Mouse (Mus musculus) liver, embryonic 12.5 days (tissue): ENCODE data around the gene Gm28043. TPM values are rescaled to one million over a fixed set of nuclear protein-coding genes. Genes with fewer than 3 reads are reported as not detected.
"Not testable (repeated sequence)": the region's sequence is repeated elsewhere in the genome, so short reads cannot be mapped to it uniquely, and the experiment has no call there.

Experiments
- ATAC-seq: fragments of 200-750 bp; cut with Nextera tagmentation; 2 replicates; pipeline ENCODE4 v1.8.0; 2017; ENCODE audit warnings: moderate number of reproducible peaks, mild to moderate bottlenecking, moderate library complexity
- H3K27ac ChIP-seq: fragments of 300-500 bp; sonication (generic); 2 replicates; pipeline ENCODE4 v1.5.1; 2016; ENCODE audit warnings: mild to moderate bottlenecking
- H3K27me3 ChIP-seq: fragments of 300-500 bp; sonication (generic); replicated peaks from 2 replicates; pipeline ENCODE4 v1.6.1; 2016; ENCODE audit warnings: mild to moderate bottlenecking, moderate library complexity
- H3K36me3 ChIP-seq: fragments of 300-500 bp; sonication (generic); 2 replicates; pipeline ENCODE4 v1.6.1; 2016; ENCODE audit warnings: mild to moderate bottlenecking, moderate library complexity
- H3K4me1 ChIP-seq: fragments of 300-500 bp; sonication (generic); 2 replicates; pipeline ENCODE4 v1.6.1; 2016
- H3K4me2 ChIP-seq: fragments of 300-500 bp; sonication (generic); 2 replicates; pipeline ENCODE4 v1.6.1; 2016; ENCODE audit warnings: mild to moderate bottlenecking, moderate library complexity
- H3K4me3 ChIP-seq: fragments of 300-500 bp; sonication (generic); 2 replicates; pipeline ENCODE4 v1.5.1; 2016; ENCODE audit warnings: mild to moderate bottlenecking, moderate library complexity
- H3K9ac ChIP-seq: fragments of 300-500 bp; sonication (generic); 2 replicates; pipeline ENCODE4 v1.6.1; 2016; ENCODE audit warnings: mild to moderate bottlenecking, moderate library complexity
- H3K9me3 ChIP-seq: fragments of 300-500 bp; sonication (generic); replicated peaks from 2 replicates; pipeline ENCODE4 v1.6.1; 2016; ENCODE audit warnings: mild to moderate bottlenecking, moderate library complexity
- WGBS: fragments of 180-500 bp; shearing (Covaris S2); methylation state at CpG from one replicate; pipeline ENCODE4 v1.1.7; 2016; ENCODE audit not compliant: insufficient replicate concordance; 5-methylcytosine and 5-hydroxymethylcytosine counted together
- polyA plus RNA-seq: library from polyadenylated mRNA; unstranded; fragments of >200 nt; fragmentation: Nextera tagmentation; extraction: Ambion mirVana; gene quantifications from 2 replicates; pipeline ENCODE4 v1.2.1, GENCODE M21; 2016

Gm28043 gene
- polyA plus RNA-seq, 1 experiment from 2014 or later = 1.6 TPM

- Histone ChIP-seq H3K4me3 (no peak overlapping the region), H3K4me1 (peaks cover 7% of the 10 kb centered on the region), H3K27ac (peak overlapping the region; percentile 27), H3K36me3 (peaks cover 75% of the 10 kb centered on the region), H3K27me3 (no peaks in the 10 kb centered on the region), H3K9me3 (no peaks in the 10 kb centered on the region), H3K4me2 (no peak overlapping the region), H3K9ac (no peak overlapping the region)
- WGBS = 70% methylated on average over 4 of the region's 4 CpGs
- ATAC-seq = no peak
Measured at GRCm38 (mm10) chr17:29702938-29703710, 88.4 kb downstream of the Gm28043 start.

DNA sequence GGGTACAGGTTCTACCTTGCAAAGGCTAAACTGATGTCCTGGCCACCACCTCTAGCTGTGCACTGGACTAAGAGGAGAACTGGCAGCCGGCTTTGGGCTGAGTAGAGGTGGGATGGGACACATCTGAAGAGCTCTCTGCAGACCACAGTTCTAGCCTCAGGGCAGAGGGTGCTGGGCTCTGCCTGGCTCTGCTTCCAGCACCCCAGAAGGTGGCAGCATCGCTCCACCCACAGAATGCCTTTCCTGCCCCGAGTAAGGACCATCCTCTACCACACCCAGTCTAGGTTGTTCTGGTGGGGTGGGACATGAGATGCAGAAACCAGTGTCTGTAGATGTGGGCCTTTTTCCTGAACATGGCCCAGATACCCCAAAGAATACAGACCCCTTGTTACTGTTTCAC, 90.1 kb downstream of the Gm28043 start:
- H3K36me3 ChIP-seq = peaks cover 59% of the 10 kb centered on the region
- peak; percentile 18; the same call in 1 of the 2 replicates for ATAC-seq
- H3K27me3 ChIP-seq = no peaks in the 10 kb centered on the region
- peaks cover 24% of the 10 kb centered on the region for H3K4me1 ChIP-seq
- no peak overlapping the region for H3K9ac ChIP-seq
- H3K27ac ChIP-seq = no peak overlapping the region
- no peaks in the 10 kb centered on the region for H3K9me3 ChIP-seq
- WGBS = 39% methylated on average over 3 of the region's 3 CpGs
- H3K4me3 ChIP-seq = no peak overlapping the region
- H3K4me2 ChIP-seq = no peak overlapping the region

GRCm38 (mm10) chr17:29705881-29706280, 91.2 kb downstream of the Gm28043 start:
- no peak overlapping the region for H3K4me3 ChIP-seq
- ATAC-seq = no peak
- peaks cover 48% of the 10 kb centered on the region for H3K36me3 ChIP-seq
- no peaks in the 10 kb centered on the region for H3K9me3 ChIP-seq
- H3K27me3 ChIP-seq = no peaks in the 10 kb centered on the region
- WGBS = 80% methylated on average over 5 of the region's 5 CpGs
- H3K27ac ChIP-seq = no peak overlapping the region
- peaks cover 33% of the 10 kb centered on the region for H3K4me1 ChIP-seq
- H3K9ac ChIP-seq = no peak overlapping the region
- no peak overlapping the region for H3K4me2 ChIP-seq

DNA sequence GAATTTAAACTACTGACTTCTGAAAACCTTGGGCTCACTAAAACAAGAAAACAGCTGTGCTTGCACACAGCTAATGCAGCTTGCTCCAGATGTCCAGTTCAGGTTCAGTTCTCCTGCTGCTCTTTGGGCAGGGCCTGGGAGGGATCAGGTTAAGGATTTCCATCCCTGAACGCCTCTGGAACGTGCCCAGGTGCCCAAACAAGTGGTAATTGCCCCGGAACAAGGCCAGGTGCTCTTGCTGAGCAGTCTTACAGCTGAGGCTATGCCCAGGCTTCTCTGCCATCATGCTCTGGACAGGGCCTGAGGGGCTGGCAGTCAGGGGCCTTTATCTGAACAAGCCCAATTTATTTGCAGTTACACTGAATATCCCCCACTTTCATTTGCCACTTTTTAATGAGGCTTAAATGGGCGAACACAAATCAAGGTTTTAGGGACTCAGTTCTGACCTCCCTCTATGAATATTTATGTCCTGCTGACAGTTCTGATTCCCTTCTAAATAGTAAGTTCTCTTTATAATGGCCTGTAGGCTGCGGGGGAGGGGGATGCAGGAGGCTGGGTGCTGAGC, 92.4 kb downstream of the Gm28043 start:
- ATAC-seq = no peak
- H3K4me3 ChIP-seq = no peak overlapping the region

GRCm38 (mm10) chr17:29708783-29709182, 94.1 kb downstream of the Gm28043 start:
- H3K4me2 ChIP-seq = no peak overlapping the region
- no peak overlapping the region for H3K4me3 ChIP-seq
- H3K27me3 ChIP-seq = no peaks in the 10 kb centered on the region
- WGBS = 40% methylated on average over 5 of the region's 5 CpGs
- peaks cover 44% of the 10 kb centered on the region for H3K4me1 ChIP-seq
- peak; percentile 73 for ATAC-seq
- H3K27ac ChIP-seq = peak overlapping the region; percentile 29; the same call in 1 of the 2 replicates
- no peaks in the 10 kb centered on the region for H3K9me3 ChIP-seq
- H3K36me3 ChIP-seq = peaks cover 24% of the 10 kb centered on the region
- no peak overlapping the region for H3K9ac ChIP-seq

More for the DNA sequence above, 92.4 kb downstream of the Gm28043 start:
- Histone ChIP-seq H3K27me3 (no peaks in the 10 kb centered on the region), H3K4me2 (no peak overlapping the region), H3K9ac (no peak overlapping the region), H3K36me3 (peaks cover 41% of the 10 kb centered on the region), H3K27ac (no peak overlapping the region), H3K4me1 (peaks cover 41% of the 10 kb centered on the region), H3K9me3 (no peaks in the 10 kb centered on the region)
- WGBS = 73% methylated on average over 5 of the region's 5 CpGs

GRCm38 (mm10) chr17:29710562-29711044, 95.9 kb downstream of the Gm28043 start:
- 76% methylated on average over 11 of the region's 11 CpGs for WGBS

DNA sequence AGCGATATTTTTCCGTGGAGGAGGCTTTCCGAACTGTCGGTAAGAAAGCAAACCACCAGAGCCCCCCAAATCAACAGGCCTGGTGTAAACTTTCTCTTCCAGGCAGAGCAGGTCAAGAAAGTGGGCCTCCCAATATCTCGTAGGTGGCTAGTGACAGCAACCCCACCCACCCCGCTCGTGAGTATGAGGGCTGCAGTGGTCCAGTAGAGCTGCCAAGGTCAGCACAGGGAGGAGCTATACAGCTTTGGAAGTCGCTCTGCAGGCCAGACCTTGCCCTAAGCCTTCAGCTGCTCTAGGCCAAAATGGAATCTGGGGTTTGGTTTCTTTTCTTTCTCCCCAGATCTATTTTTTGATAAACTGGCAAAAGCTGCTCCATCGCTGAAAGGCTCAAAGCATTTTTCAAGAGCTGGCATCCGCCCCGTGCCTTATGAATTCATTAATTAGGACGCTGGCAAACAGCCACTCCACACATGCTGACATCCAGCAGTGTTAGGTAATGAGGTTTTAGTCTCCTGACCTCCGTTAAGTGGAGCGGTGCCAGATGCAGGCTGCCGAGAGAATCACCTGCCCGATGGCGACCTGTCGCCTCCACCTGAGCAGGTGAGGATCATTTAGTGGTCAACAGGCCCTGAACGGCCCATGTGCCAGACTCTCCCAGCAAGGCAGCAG, 96.5 kb downstream of the Gm28043 start:
- H3K4me1 ChIP-seq = peaks cover 62% of the 10 kb centered on the region
- ATAC-seq = no peak
- H3K4me3 ChIP-seq = no peak overlapping the region
- no peaks in the 10 kb centered on the region for H3K9me3 ChIP-seq
- H3K27ac ChIP-seq = no peak overlapping the region
- H3K27me3 ChIP-seq = no peaks in the 10 kb centered on the region
- H3K4me2 ChIP-seq = no peak overlapping the region
- H3K36me3 ChIP-seq = peaks cover 16% of the 10 kb centered on the region
- H3K9ac ChIP-seq = no peak overlapping the region
- 73% methylated on average over 19 of the region's 19 CpGs for WGBS

More at GRCm38 (mm10) chr17:29710562-29711044, 95.9 kb downstream of the Gm28043 start:
- H3K9ac ChIP-seq = no peak overlapping the region
- H3K9me3 ChIP-seq = no peaks in the 10 kb centered on the region
- no peaks in the 10 kb centered on the region for H3K27me3 ChIP-seq
- H3K4me3 ChIP-seq = no peak overlapping the region
- no peak for ATAC-seq
- no peak overlapping the region for H3K4me2 ChIP-seq
- peaks cover 56% of the 10 kb centered on the region for H3K4me1 ChIP-seq
- H3K27ac ChIP-seq = no peak overlapping the region
- H3K36me3 ChIP-seq = peaks cover 17% of the 10 kb centered on the region

DNA sequence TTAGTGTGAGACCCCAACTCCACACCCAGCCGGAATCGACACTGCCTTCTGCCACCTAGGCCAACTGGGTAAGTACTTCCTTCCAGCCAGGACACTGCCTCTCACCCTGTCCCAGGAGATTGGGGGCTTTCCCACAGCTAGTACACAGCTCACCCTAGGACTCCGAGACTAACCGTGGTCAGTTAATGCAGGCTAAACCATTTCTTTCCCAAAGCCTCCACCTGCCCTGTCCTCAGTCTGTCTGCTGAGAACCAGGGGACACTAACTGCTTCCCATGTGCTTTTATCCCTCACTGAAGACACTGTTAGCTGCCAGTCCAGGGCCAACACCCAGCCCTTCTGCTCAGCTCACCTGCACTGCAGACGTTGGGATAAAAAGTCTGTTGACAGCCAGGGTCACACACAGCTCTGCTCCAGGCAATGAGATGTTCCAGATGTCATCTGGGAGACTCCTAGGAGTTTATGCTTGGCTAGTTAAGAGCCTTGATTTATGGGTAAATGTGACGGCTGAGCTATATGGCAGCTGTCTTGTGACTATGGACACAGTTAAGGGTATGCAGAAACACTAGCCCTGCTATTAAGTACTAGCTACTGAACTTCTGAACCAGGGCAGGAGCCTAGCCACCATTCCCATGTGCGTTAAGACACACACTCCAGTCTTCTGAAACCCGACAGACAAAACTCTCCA, 97.2 kb downstream of the Gm28043 start:
- 76% methylated on average over 8 of the region's 8 CpGs for WGBS
- Histone ChIP-seq H3K9me3 (no peaks in the 10 kb centered on the region), H3K27ac (no peak overlapping the region), H3K4me2 (no peak overlapping the region), H3K4me1 (peaks cover 65% of the 10 kb centered on the region), H3K27me3 (no peaks in the 10 kb centered on the region), H3K9ac (no peak overlapping the region), H3K4me3 (no peak overlapping the region), H3K36me3 (peaks cover 16% of the 10 kb centered on the region)
- no peak for ATAC-seq

DNA sequence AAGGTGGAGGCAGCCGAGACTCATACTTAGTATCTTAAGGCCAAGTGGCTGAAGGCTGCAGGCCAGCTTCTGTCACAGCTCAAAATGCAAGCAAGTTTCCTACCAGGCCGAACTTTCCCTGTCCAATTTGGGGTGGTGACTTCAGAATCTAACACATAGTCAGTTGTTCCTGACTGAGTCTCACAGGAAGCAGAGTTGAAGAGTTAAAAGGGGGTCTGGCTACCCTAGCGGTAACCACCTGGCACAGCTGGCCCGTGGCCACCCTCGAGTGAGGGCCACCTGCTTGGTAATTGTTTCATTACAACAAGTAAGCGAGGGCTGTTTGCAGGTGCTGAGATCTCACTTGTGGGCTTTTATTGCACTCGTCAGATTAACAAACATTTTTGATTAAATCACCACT, 97.9 kb downstream of the Gm28043 start:
- H3K27me3 ChIP-seq = no peaks in the 10 kb centered on the region
- no peak for ATAC-seq
- H3K4me3 ChIP-seq = no peak overlapping the region
- H3K9ac ChIP-seq = no peak overlapping the region
- 80% methylated on average over 7 of the region's 7 CpGs for WGBS
- peaks cover 70% of the 10 kb centered on the region for H3K4me1 ChIP-seq
- H3K27ac ChIP-seq = no peak overlapping the region
- H3K4me2 ChIP-seq = no peak overlapping the region
- H3K36me3 ChIP-seq = peaks cover 16% of the 10 kb centered on the region
- H3K9me3 ChIP-seq = no peaks in the 10 kb centered on the region

GRCm38 (mm10) chr17:29713734-29714133, 99.1 kb downstream of the Gm28043 start:
- H3K4me2 ChIP-seq, H3K9ac ChIP-seq, ATAC-seq, H3K27ac ChIP-seq, H3K9me3 ChIP-seq, H3K27me3 ChIP-seq, H3K4me3 ChIP-seq: not testable (repeated sequence)
- WGBS = 78% methylated on average over 4 of the region's 4 CpGs
- Histone ChIP-seq H3K36me3 (peaks cover 13% of the 10 kb centered on the region), H3K4me1 (peaks cover 62% of the 10 kb centered on the region)

- H3K4me2 ChIP-seq = peak within 1 kb of the TSS; percentile 70
- peak within 1 kb of the TSS; percentile 62 for H3K9ac ChIP-seq
- H3K9me3 ChIP-seq = no peaks in the 10 kb centered on the region
- 4% methylated on average over 41 of the region's 41 CpGs for WGBS
- H3K4me1 ChIP-seq = peaks cover 30% of the 10 kb centered on the region
- H3K4me3 ChIP-seq = peak within 1 kb of the TSS; percentile 62
- peak within 1 kb of the TSS; percentile 41 for H3K27ac ChIP-seq
- H3K27me3 ChIP-seq = peaks cover 4% of the 10 kb centered on the region; the same call in 1 of the 2 replicates
- peaks cover 8% of the 10 kb centered on the region for H3K36me3 ChIP-seq
- ATAC-seq = peak; percentile 92
Measured at GRCm38 (mm10) chr17:29716732-29717445, 102.2 kb downstream of the Gm28043 start, which contains the start of gene Ccdc167. Ccdc167 (minus strand) TSS chr17:29717044.
